9 mouse cellular contexts compared by ENCODE assay signal in genomic region chr4:132652842-132653241, GRCm38 (mm10). TPM values are rescaled to one million over a fixed set of nuclear protein-coding genes. Genes with fewer than 3 reads are reported as not detected.
DNase-seq lines count a peak whose midpoint lies in the region; ATAC-seq and TF ChIP-seq lines count a peak whose summit lies in the region.
"Had no signal": no experiment of that assay in that cellular context is flagged by ENCODE, and none has a peak within 500 bp of the region (broad histone marks: within the 10 kb centered on the region; RNA-seq: fewer than 3 reads in every experiment).

No protein-coding gene starts in this region.

- no peaks in the 10 kb centered on the region for H3K9me3 ChIP-seq in heart, embryonic 11.5 days (replicated peaks; ENCODE audit: control insufficient read depth, low read length)
- H3K9me3 ChIP-seq: midbrain, embryonic 12.5 days had no signal

- peaks cover 12% of the 10 kb centered on the region; the same call in 1 of the 2 replicates for H3K4me1 ChIP-seq in heart, embryonic 11.5 days (ENCODE audit: control insufficient read depth, insufficient read depth, low read length)
- H3K4me1 ChIP-seq: midbrain, embryonic 12.5 days had no signal

- no peak overlapping the region for H3K4me2 ChIP-seq in heart, embryonic 11.5 days
- H3K4me2 ChIP-seq in myocyte (ENCODE audit: low read depth), result no peak overlapping the region
- H3K4me2 ChIP-seq: midbrain, embryonic 12.5 days had no signal

- H3ac ChIP-seq in myocyte (ENCODE audit: control insufficient read depth, insufficient read length), result no peak overlapping the region

- H3K9ac ChIP-seq in heart, embryonic 11.5 days (ENCODE audit: low read depth, low read length), result no peak overlapping the region
- H3K9ac ChIP-seq: midbrain, embryonic 12.5 days had no signal

- no peak overlapping the region for H3K27ac ChIP-seq in heart, embryonic 11.5 days (ENCODE audit: low read depth, low read length)
- H3K27ac ChIP-seq: midbrain, embryonic 12.5 days had no signal

- no peaks in the 10 kb centered on the region for H3K27me3 ChIP-seq in heart, embryonic 11.5 days (ENCODE audit: control insufficient read depth, insufficient read depth, low read length)
- no peaks in the 10 kb centered on the region for H3K27me3 ChIP-seq in myocyte (ENCODE audit: control insufficient read depth, insufficient read depth, insufficient read length)
- H3K27me3 ChIP-seq: midbrain, embryonic 12.5 days had no signal

- H3K36me3 ChIP-seq in heart, embryonic 11.5 days (ENCODE audit: control insufficient read depth, insufficient read depth, low read length), result no peaks in the 10 kb centered on the region
- peaks cover 5% of the 10 kb centered on the region for H3K36me3 ChIP-seq in myocyte (ENCODE audit: control insufficient read depth, insufficient read depth)

- peak; percentile 98 for DNase-seq in heart, adult 11 months
- peak; percentile 87 for DNase-seq in 3T3-L1 (ENCODE audit: low read depth, low spot score)
- DNase-seq in c-Kit-positive CD71-negative TER-119-negative erythroid progenitor cells, embryonic 14.5 days (ENCODE audit: low read depth), result peak; percentile 26
- peak; percentile 25 for DNase-seq in induced T-regulatory cell, adult 2 months (ENCODE audit: low read depth)
- no peak for DNase-seq in natural killer cell, adult 2 months (ENCODE audit: low spot score in 2 of 2)
- DNase-seq in thymus, postnatal 0 days (ENCODE audit: low spot score), result no peak

- no peak for ATAC-seq in heart, embryonic 11.5 days (replicated peaks; ENCODE audit: insufficient number of reproducible peaks, low FRiP score, low TSS enrichment)

- 43% methylated on average over 4 of the region's 4 CpGs for WGBS in heart, embryonic 11.5 days (ENCODE audit: insufficient replicate concordance)

- no peak for TF ChIP-seq POLR2A in myocyte (IDR thresholded peaks at IDR 0.05; ENCODE audit: insufficient read length, low read depth)

- H3K4me3 ChIP-seq in heart, embryonic 11.5 days (ENCODE audit: low read depth, low read length), result no peak overlapping the region
- H3K4me3 ChIP-seq in myocyte, result no peak overlapping the region
- H3K4me3 ChIP-seq: midbrain, embryonic 12.5 days had no signal

- peaks cover 77% of the 10 kb centered on the region for H3K79me2 ChIP-seq in myocyte (ENCODE audit: control insufficient read depth, insufficient read depth)

TF ChIP-seq in myocyte, 11 proteins besides CTCF, POLR2A, EP300 and RAD21:
- TF ChIP-seq MAX (IDR thresholded peaks at IDR 0.05; ENCODE audit: low read depth), result no peak
- no peak for TF ChIP-seq TCF12 (IDR thresholded peaks at IDR 0.05; ENCODE audit: insufficient read depth, poor library complexity, severe bottlenecking)
- TF ChIP-seq CEBPB (IDR thresholded peaks at IDR 0.05; ENCODE audit: insufficient read depth, poor library complexity, severe bottlenecking), result no peak
- TF ChIP-seq USF1 (IDR thresholded peaks at IDR 0.05; ENCODE audit: low read depth), result no peak
- TF ChIP-seq E2F4 (IDR thresholded peaks at IDR 0.05; ENCODE audit: insufficient read depth), result no peak
- TF ChIP-seq POLR2AphosphoS2 (IDR thresholded peaks at IDR 0.05; ENCODE audit: insufficient read length, low read depth), result no peak
- TF ChIP-seq MYOG (IDR thresholded peaks at IDR 0.05; ENCODE audit: control insufficient read depth in 1 of 3, insufficient read depth in 1 of 3, insufficient read length in 2 of 3, low read depth in 2 of 3), result peak in 1 of 3 experiments; percentile 69
- TF ChIP-seq SRF (IDR thresholded peaks at IDR 0.05; ENCODE audit: control insufficient read depth, insufficient read length, low read depth), result no peak
- no peak for TF ChIP-seq TCF3 (IDR thresholded peaks at IDR 0.05; ENCODE audit: insufficient read length, low read depth)
- no peak for TF ChIP-seq REST (IDR thresholded peaks at IDR 0.05; ENCODE audit: insufficient read depth, insufficient read length)
- TF ChIP-seq MYOD1 (IDR thresholded peaks at IDR 0.05; ENCODE audit: control insufficient read depth in 1 of 3, insufficient read length in 2 of 3, low read depth in 2 of 3), result peak in 2 of 3 experiments; percentile 12 to 49
TF ChIP-seq in myocyte: peak in this region for 2.

RNA-seq across cellular contexts. Expression of gene Eya3, which starts 14.1 kb away (rescaled TPM):
- polyA plus RNA-seq in heart, embryonic 11.5 days (2014; fragmentation: Nextera tagmentation; extraction: Ambion mirVana), result 21.5 and 24.4 TPM in 2 replicates
- 22.2 TPM for polyA plus RNA-seq in myocyte (2012; fragmentation: generic; extraction: Trizol)
- polyA plus RNA-seq in thymus, postnatal 0 days (2015; fragmentation: Nextera tagmentation; extraction: Ambion mirVana), result 20.6 and 26.8 TPM in 2 replicates

Comparison
In these comparisons a context has a peak if more than half of its experiments do, and no peak if none do; other contexts are left out.
1. DNase-seq: peak in heart, adult 11 months (single experiment), 3T3-L1 (single experiment), c-Kit-positive CD71-negative TER-119-negative erythroid progenitor cells, embryonic 14.5 days (single experiment) and induced T-regulatory cell, adult 2 months (single experiment); none in natural killer cell, adult 2 months (0 of 2) and thymus, postnatal 0 days (single experiment).